Mouse (Mus musculus) thymus, postnatal 4 days (tissue): ENCODE measurements at regions not wholly inside any gene's neighbourhood (a gene's known extent, or its start where the extent isn't known, plus 50 kb on each side); places are given as distances from the start of the nearest gene placed in this dataset.

ENCODE experiments used
- DNase-seq: peaks from one replicate; pipeline ENCODE4 v3.0.0; 2021

DNA sequence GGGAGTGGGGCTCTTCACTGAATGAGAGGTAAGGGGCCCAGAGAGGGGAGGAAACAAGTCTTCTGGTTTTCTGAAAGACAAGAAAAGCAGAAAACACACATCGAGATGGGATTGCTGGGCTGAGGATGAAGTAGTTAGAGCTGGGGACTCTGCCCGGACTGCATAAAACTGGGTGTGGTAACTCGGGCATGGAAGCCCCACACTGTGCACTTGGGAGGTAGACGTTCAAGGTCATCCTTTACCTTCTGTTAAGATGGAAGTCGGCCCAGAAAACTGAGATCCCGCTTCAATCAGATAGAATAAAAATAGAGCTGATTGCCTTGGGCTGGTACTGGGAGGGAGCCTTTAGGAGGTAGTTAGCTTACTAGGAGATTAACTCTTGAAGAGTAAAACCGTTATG lies 107.2 kb downstream of the Rassf10 start:
- no peak for DNase-seq

DNA sequence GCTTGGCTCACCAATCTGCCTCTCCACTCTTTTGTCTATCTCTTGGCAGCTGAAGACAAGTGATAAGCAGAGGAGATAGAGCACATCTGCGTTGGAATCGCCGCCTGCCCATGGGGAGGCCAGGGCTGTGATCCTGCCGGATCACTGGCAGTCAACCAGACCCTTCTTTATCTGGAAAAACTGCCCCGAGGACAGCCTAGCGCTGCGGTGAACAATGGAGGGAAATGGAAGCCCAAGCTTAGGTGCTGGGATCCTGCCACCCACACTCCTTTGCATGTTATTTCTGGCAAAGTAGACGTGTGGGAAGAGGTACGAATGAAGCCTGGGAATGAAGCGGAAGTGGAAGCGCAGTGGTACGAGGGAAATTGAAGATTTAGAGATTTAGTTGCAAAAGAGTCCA lies 112.8 kb downstream of the Rassf10 start:
- DNase-seq, result no peak

DNA sequence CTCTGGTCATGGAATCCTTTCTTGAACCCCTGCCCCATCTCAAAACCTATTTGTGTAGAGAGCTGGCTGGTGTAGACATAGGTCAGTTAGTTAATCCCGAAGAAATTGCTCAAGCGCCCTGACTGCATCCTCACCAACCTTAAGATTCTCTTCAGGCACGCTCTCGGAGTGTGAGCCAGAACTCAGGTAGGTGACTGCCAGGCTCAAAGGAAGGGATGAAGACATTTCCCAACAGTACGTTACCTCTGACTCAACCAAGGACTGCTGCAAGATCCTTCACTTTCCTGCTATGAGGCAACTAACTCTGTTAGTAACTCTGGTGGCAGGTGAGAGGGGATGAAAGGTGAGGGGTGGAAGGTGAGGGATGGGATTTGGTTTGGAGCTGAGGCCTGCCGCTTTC lies 114.5 kb downstream of the Rassf10 start:
- DNase-seq, result no peak

DNA sequence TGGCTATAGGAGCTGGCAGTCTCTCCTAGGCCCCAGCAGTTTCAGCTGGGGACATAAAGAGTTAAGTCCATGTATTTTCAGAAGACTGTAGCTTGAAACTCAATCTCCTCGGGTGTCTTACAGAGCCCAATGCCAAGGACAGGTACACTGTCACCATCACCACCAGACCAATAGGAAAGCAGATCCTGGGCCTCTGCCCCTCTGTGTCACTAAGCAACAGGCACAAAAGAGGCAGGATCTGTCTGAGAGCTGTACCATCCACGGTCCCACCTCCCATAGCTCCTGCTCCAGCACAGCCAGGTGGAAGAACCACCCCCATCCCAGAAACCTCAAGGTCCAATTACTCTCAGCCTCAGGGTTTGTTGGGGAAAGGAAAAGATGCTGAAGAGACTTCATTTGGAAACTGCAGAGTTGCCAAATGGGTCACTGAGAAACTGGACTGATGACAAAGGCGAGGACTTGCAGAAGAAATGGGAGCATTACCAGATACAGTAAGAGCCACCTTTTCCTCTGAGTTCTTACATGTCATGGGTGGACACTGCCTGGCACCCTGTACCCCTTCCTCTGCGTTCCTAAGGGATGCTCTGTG lies 115.7 kb downstream of the Rassf10 start:
- no peak for DNase-seq

DNA sequence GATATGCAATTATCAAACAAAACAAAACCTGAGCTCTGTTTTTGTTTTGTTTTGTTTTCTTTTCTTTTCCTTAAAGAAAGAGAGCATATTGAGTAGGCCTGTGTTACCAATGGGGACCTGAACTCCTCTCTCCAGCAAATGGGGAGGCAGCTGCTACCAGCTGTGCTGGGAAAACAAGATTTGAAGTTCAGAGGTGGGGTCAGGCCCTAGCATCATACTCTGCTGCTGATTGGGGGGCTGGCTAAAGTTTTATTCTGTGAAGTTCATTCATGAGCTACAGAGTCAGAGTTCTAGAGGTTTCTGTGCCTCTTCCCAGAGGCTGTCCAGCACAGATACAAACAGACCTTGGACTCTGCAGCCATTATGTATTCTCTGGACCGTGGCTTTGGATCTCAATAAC lies 117.7 kb downstream of the Rassf10 start:
- DNase-seq, result no peak

DNA sequence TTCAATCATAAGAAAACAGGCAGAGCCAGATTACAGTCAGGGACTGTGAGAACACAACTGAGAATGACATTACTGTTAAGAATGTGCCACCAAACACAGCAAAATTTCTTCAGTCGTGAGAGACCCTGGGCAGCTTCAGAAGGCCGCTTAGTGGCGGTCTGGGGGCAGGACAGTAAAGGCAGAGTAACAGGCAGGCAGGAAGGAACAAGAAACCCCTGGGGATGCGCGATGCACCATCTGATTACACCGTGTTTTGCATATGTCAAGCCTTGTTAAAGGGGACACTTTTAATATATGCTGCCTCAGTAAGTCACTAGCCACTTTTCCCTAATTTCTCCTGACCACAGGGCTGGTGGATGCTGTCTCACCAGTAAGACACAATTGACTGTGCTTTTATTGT lies 120.0 kb downstream of the Rassf10 start:
- no peak for DNase-seq

DNA sequence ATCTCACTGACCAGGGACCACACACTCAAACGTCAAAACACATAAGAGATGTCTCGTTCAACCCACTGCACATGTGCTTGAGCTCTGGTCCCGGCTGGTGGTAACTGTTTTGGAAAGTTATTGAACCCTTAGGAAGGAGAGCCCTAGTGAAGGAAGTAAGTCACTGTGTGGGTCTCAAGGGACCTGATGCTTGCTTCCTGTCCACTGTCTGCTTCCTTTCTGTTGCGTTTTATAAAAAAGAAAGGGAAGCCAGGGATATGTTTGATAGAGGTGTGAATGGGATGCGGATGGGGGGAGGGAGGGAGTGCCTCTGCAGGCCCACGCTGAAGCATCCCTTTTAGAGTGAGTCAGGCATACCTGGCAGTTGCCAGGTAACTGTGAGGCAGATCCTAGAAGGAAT lies 121.6 kb downstream of the Rassf10 start:
- no peak for DNase-seq

DNA sequence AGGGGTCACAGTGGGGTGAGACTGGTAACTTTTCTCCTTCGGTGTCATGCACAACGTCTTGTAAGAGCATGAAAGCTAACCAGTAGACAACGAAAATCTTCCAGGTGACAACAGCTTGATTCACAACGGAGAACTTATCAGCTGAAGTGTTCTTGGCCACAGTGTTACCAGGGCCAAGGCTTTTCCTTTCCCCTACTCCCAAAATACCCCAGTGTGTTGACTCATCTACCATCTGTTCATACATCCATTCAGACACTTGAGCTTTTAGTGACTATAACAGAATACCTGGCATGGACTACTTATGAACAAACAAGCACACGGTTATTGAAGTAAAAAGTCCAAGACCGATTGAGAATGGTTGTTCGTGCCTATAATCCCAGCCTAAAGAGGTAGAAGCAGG lies 122.5 kb downstream of the Rassf10 start:
- DNase-seq, result no peak

DNA sequence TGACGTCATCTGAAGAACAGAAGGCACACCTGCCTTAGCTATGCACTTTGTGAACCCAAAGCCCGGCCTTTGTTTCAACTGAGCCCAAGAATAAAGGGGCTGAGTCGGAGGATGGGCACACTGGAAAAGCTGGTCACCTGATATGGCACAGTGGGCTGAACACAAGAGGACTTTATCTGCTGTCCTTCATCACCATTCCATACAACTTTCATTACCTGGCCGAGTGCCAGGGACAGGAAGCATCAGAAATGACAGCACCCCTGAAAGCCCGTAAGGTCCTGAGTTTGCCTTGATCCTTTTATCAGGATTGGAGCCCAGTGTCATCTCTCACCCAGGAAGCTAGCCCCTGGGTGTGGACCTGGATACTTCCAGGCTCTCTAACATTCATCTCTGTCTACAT lies 126.1 kb upstream of the Arntl start:
- DNase-seq, result no peak

DNA sequence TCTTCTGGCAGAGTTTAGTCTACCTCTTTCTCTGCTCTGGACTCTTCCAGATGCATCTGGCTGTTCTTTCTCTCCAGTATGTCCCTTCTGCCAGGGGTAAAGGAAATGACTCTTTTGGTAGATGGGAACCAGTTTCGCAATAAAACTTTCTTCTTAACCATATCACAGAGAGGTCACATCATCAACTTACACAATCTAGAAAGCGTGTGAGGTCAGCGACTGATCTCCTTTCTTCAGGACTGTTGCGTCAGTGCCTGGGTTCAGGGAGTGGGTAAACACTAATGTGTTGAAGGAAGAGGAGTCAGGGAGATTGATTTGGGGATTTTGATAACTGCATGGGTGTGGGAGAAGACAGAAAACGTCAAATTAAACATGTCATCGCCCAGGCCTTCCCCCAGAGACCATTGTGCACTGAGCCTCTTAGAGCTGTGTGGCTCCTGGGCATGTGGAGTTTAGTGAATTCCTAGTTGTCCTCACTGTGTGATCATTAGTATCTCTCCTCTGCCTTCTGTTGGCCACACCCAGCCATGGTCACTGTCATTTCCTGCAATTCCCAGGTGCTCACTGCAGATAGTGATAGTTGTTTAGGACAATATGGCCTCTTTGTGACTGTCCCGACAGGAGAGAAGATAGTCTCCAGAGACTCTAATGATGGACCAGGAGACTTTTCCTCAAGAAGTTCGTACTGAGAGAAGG lies 122.2 kb upstream of the Arntl start:
- no peak for DNase-seq

DNA sequence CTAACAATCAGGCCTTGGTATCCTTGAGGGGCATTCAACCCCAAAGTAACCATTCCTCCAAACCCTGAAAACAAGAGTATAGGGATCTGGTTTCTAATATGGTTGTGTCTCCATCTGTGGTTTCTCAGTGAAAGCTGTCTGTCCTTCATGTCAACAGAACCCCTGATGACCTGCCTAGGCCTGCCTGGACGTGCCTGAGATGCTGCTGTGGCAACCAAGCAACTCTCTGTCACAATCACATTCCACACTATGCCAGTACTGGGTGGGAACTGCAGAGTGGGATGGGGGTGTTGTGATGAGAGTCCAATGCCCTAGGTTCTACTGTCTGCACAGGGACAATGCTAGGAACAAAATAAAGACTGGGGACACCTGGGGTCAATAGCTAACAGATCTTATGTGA lies 121.1 kb upstream of the Arntl start:
- DNase-seq, result no peak

DNA sequence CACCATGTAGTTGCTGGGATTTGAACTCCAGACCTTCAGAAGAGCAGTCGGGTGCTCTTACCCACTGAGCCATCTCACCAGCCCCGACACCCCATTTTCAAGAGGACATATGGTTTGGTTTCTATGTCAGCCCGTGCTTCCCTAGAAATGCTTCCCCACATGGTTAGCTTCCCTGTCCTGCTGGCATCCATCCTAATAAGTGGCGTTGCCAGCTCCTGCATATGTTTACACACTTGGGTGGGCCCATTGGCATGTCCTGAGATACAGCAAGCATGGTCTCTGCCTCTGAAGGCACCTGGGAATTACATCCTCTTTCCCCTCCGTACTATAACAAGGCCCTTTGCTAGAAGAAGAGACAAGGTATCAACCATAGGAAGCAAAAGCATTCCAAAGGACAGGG lies 119.6 kb upstream of the Arntl start:
- no peak for DNase-seq

DNA sequence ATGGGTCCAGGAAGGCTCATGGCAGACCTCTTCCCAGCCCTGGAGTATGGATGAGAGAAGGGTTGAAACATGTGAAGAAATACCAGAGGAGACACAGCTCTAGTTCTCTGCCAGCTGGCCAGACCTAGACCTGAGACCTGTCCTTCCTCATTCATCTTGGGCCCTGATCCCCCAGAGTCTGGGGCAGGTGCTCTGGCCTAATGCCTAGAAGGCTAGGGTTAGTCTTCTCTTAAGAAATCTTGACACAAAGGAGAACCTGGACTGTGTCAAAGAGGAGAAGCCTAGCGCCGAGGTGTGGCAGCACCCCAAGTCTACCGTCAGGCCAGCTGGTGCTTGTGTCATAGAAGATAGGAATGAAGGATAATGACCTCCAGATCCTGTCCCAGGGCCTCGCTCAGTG lies 118.2 kb upstream of the Arntl start:
- DNase-seq, result no peak

DNA sequence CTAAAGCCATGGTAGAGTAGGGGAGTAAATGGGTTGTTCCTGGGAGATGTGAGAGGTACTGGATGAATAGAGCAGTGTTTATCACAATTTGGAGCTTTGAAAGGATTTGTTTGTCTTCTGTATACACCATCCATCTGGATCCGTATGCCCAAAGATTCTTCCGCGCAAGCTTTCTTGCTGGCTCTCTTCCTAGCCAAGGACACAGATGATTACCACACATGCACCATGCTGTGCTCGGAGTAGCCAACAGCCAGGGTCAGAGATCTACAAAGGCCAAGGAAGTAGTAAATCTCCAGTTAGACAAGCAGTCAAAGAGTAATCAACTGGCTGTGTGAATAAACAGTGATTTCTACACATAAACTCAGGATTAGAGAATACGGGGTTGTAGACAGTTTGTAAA lies 113.3 kb upstream of the Arntl start:
- DNase-seq, result no peak

DNA sequence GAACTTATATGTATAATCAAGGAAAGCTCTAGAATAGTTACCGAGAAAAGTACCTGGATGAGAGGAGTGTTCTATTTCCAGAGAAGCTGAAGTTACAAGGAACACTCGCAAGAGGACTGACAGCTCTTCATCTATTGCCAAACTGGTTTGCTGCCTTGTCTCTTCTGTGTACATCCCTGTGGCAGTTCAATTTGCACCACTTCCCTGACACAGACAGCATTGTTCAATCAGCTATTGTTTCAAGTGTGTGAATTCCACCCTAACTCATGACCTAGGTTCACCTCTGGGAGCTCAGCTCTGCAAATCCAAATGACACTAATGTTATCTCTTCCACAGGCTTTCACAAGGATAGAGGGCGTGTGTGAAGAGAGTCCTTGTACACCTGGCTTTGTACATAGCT lies 112.2 kb upstream of the Arntl start:
- DNase-seq, result no peak

DNA sequence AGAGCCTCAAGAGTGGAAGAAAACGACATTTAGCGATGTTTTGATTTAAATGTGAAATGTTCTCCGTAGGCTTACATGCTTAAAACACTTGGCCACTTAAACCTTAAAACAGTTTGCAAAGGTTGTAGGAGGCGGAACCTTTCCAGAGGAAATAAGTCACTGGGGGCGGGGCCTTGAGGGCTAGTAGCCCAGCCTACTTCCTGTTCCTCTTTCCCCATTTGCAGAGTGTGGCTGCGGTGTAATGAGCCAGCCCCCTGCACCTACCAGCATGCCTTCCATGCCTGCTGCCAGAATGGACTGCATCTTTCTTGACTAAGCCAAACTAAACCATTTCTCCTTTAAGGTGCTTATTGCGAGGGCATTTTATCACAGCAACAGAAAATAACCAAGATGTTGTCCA lies 103.0 kb upstream of the Arntl start:
- peak; percentile 25 for DNase-seq

DNA sequence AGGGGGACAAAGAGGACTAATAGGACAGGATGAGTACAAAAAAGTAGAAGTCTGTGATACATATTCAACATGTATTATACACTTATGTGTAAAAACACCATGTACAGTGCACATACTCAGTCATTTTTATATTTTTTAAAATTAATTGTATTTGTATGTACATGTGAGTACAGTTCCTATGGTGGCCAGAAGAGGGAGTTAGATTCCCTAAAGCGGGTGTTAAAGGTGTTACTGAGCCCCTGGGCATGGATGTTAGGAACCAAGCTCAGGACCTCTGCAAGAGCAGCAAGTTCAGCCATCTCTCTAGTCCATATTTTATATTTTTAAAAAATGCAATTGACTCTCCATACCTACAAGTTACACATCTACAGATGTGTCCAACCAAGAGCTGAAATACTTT lies 101.9 kb upstream of the Arntl start:
- DNase-seq, result no peak

DNA sequence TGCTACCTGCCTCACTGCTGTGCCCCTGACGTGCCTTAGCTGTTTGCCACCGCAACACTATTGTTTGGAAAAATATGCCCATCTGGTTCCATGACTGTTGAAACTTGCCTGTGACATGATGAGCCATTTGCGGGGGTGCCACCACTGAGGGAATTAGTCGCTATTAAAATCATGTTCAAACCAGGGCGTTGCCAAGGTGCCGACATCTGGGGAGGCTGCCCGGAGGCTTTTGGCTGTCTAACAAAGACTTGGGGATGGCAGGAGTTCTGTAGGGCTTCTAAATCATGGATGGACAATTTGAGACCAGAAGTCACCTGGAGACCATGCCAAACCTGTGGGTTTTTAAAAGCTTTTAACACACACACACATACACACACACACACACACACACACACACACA lies 100.5 kb upstream of the Arntl start:
- DNase-seq, result no peak

DNA sequence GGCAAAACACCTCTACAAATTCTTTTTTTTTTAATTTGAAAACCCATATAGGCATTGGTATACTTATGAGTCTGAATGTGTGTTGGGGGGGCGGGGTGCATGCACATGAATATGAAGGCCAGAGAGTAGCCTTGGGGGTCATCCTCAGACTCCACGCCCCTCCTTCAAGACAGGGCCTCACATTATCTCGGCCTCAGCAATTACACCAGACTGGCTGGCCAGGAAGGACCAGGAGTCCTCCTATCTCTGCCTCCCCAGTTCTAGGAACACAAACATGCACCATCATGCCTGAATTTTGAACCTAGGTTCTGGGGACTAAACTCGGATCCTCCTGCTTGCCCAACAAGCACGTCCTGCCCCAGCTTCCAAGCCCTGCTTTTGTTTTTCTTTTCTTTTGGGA lies 99.3 kb upstream of the Arntl start:
- no peak for DNase-seq

DNA sequence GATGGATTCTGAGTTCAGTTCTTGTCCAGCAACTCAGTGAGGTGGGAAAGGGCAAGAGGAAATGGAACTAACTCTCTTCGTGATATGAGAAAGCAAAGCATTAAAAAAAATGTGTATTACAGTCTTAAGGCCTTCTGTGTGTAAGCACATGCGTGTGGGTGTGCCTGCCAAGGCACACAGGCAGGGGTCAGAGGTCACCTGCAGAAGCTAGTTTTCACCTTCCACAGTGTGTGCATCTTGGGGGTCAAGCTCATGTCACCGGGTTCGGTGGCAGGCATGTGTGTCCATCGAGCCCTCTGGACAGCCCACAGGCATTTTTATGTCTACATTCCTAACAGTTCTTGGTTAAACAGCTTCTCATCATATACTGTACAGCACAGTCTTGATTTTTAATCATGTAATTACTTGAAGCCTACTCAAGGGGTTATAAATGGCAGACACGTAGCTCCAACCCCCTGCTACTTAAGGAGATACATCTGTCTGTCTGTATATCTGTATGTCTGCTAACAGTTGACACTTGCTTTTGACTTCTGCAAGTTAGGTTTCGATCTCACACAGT lies 98.7 kb upstream of the Arntl start:
- DNase-seq, result no peak

DNA sequence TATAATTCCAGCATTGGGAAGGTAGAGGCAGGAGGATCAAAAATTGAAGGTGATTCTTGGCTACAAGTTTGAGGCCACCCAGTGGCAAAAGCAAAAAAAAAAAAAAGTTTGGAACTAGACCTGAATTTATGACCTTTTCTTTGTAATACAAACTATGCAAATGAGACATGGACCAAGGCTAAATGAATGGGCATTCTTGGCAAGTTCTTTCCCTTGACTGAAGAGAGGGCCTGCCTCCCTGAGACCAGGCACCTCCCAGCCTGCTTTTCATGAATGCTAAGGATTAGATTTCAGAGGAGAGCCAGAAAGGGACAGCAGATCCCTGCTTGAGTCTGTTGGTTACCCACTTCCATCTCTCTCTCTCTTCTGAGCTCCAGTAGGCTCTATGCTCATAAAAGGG lies 97.8 kb upstream of the Arntl start:
- DNase-seq, result no peak

DNA sequence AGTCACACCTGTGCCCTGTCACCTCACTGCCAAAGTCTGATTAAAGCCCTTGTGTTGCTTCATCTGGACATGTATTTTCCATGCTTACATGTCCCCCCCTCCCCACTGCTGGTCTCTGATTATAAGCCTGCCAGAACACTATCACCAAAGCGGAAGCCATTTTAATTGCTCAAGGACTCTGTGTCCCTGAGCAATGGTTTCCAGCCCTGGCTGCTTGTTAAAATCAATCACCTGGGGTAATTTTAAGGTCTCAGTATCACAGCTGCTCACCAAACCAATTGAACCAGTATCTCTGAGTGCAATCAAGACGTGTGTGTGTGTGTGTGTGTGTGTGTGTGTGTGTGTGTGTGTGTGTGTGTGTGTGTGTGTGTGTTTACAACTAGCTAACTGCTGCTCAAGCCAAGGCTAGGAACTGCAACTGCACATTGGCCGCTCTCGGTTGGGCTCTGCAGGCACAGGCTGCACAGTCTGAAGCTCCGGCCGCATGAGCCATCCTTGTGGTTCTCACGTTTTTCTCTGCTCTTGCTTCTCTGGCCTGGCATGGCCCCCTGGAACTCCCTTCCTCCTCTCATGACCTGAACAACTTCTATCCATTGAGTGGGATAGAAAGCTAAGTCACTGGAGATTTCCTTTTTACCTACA lies 96.3 kb upstream of the Arntl start:
- DNase-seq, result no peak

DNA sequence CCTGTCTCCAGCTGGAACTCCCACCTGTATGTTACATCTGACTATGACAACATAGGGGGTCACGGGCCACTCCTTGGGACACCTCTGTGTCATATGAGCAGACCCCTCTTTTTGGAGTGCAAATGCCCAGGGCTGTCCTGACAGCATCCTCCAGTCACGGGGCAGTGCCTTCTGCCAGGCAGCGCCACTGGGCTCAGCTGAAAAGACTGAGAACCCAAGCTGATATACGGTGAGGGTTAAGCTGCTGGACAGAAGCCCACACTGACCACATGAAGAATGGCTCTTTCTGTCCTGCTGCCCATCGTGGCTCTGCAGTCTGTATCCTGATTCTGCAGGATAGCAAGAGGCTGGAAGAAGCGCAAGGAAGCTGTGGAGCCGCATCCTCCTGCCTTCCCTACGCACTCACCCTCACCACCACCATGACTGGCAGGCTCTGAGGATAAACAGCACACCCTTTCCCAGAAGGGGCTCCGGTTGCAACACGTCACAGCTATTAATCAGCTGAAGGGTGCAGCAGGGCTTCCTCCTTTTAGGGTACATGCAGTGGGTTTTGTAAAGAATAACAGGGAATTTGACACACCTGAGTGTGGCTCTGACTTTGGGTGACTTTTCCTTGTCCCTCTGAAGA lies 93.9 kb upstream of the Arntl start:
- DNase-seq, result no peak

DNA sequence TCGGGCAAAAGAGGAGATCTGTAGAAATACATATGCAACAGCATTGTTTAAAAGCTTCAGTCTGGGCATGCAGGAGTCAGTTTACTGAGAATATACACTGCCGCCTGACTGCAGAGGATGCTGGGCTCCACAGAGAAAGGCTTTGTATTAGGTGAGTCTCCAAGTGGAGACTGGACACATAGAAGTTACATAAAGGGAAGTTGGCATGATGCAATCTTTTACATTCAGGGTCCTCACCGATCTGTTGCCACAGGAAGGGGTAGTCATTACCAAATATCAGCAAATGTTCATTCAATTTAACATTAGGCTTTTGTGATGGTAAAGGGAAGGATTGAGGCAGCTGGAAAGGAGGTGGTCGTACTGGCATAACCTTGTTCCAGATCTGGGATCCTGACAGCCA lies 89.7 kb upstream of the Arntl start:
- DNase-seq, result no peak
